Mouse (Mus musculus) adrenal gland, postnatal 14 days (tissue): ENCODE measurements around the gene Ppp1r12b. TPM values are rescaled to one million over a fixed set of nuclear protein-coding genes. Genes with fewer than 3 reads are reported as not detected.

Source experiments
- DNase-seq: peaks from one replicate; pipeline ENCODE4 v3.0.0; 2021; ENCODE audit warnings: mixed read lengths
- microRNA-seq, 2 experiments: library from miRNA; unstranded; fragments of <30 nt; microRNA quantifications; one replicate each; pipeline ENCODE4 v1.2.0; 2021
- total RNA-seq: library from RNA; stranded (reverse); gene quantifications from 2 replicates; pipeline ENCODE4 v1.2.3, GENCODE M21; 2021

Gene Ppp1r12b
- total RNA-seq, 1 experiment from 2014 or later, result 10.0 TPM

- DNase-seq, result no peak
These were observed 240.7 kb downstream of the Ppp1r12b start for GRCm38 (mm10) chr1:134715092-134715491.

- no peak for DNase-seq
These were observed 241.6 kb downstream of the Ppp1r12b start for GRCm38 (mm10) chr1:134714166-134714565.

GRCm38 (mm10) chr1:134713421-134713969, 242.2 kb downstream of the Ppp1r12b start:
- no peak for DNase-seq

GRCm38 (mm10) chr1:134712781-134713299, 242.9 kb downstream of the Ppp1r12b start:
- DNase-seq, result no peak

- no peak for DNase-seq
These were observed 244.1 kb downstream of the Ppp1r12b start for GRCm38 (mm10) chr1:134711653-134712052.

DNA sequence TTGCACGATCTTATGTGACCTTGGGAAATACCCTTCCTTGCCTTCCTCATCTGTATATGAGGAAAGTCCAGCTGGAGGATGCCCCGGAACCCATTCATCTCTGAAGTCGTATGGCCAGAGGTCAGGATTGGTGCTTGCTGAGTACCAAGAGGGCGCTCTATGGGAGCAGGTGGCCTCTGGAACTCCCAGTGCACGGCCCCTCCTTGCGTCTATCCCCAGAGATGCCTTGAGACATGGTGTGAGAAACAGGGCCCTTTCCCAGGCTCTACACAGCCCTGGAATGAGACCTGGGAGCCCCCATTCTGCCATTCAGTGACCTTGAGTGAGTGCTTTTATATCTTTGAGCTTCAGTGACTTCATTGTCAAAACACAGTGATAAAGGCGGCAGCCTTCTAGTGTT, 244.7 kb downstream of the Ppp1r12b start:
- no peak for DNase-seq

DNA sequence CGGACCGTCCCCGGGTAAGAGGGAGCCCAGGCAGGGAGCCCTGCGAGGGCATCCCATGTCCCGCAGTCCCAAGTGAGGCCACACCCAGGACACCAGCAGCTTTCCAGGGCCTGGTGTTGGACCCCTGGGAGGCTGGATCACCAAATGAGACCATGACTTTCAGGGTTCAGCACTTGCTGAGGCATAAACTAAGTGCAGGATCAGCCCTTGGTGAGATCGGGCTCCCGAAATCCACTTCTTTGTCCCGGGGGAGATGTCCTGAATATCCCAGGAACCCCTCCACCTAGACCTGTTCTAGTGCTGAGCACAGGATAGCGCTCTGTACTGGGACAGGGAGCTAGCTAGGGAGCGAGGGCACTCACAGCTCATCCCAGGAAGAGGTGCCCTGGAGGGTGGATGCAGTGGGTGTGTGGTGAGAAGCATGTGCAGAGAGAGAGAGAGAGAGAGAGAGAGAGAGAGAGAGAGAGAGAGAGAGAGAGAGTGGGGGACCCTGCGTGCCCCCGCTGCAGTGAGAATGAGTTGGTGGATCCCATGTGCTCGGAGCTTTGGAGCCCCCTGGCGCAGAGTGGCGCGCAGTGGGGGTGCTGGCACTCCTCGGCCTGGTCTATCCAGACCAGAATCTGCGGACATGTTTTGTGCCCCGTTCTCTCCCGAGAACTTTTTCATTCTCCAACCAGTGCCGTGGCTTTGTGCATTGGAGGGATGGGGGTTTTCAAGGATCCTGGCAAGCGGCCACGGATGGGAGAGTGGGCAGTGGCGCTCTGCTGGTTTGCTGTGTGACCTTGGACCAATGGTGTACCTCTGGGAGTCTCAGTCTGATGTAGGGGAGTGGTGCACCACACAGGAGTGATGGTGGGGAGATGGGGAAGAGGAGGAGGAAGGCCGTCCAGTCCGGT, 246.1 kb downstream of the Ppp1r12b start:
- DNase-seq, result no peak

DNA sequence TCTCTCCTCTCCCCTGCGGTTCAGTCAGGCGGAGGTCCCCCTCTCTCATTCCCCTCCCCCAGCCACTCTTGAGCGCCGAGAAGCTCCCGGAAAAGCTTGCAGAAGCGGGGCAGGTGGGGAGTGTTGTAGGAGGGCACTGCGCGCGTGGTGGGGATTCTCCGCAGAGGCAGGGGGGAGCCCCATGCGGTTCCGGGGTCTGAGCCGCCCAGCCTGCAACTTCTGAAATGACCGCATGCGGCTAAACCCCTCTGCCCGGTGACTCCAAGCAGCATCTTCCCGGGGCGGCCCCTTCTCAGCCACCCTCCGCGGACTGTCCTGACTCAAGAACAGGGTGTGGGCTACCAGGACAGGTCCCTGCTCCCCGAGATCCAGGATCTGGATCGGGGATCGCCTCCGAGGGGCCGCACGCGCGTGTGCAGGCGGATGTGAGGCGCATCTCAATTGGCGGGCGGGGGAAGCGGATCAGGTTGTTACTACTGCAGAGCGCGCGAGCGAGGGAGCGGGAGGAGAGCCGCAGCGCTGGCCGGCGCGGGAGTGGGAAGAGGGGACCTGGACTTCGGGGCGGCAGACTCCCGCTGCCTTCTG, 246.8 kb downstream of the Ppp1r12b start:
- peak; percentile 65 for DNase-seq

GRCm38 (mm10) chr1:134708274-134708673, 247.5 kb downstream of the Ppp1r12b start:
- no peak for DNase-seq

GRCm38 (mm10) chr1:134707516-134707915, 248.2 kb downstream of the Ppp1r12b start:
- DNase-seq, result no peak

DNA sequence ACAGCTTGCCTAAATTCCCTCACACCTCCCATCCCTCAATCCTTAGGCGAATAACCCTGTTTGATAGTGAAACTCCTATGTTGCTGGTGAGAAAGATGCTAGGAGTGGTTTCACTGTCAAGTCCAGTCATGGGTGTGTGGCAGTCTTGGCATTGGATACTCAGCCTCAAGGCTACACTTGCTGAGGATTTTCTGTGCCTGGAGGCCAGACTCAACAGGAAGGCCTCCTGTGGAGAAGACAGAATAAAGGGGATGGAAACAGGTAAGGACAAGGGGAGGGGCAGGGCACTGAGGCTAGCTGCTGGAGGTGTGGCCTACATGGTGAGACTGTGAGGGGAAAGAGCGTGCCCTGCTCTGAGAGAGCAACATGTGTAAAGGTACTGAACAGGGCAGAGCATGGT, 249.2 kb downstream of the Ppp1r12b start:
- DNase-seq, result no peak

Small RNA genes lying within 50 kb of the gene (microRNA-seq; reads per million reads assigned to microRNA genes)
- gene Gm22232, result 0 reads per million in 2 experiments

Other genes with a start within 250 kb of the Ppp1r12b start
- 5.3 and 5.9 TPM in 2 replicates for gene Ube2t, start 6.6 kb upstream of the Ppp1r12b start, total RNA-seq
- gene Lgr6, start 149.3 kb upstream of the Ppp1r12b start, total RNA-seq, result 15.1 and 22.0 TPM in 2 replicates
- gene Ptpn7, start 176.8 kb upstream of the Ppp1r12b start, total RNA-seq, result 1.1 and 3.9 TPM in 2 replicates
- 41.9 and 57.3 TPM in 2 replicates for gene Arl8a, start 190.9 kb upstream of the Ppp1r12b start, total RNA-seq
- 1.8 and 2.4 TPM in 2 replicates for gene Gpr37l1, start 211.7 kb upstream of the Ppp1r12b start, total RNA-seq